Mouse (Mus musculus): ENCODE results near the gene Afg1l.
A peak's percentile ranks its signal among the peaks of the same experiment; 100 is the strongest.

Gene Afg1l

GRCm38 (mm10) chr10:42293877-42294276 is 184.5 kb downstream of the Afg1l start:
- no peak for DNase-seq

- peak; percentile 92 for DNase-seq
Measured at GRCm38 (mm10) chr10:42291360-42291759, 187.0 kb downstream of the Afg1l start.

GRCm38 (mm10) chr10:42287666-42288065 is 190.7 kb downstream of the Afg1l start:
- no peak for DNase-seq

- DNase-seq, result no peak
Measured at GRCm38 (mm10) chr10:42278307-42278850, 200.0 kb downstream of the Afg1l start.

GRCm38 (mm10) chr10:42277476-42278306 is 200.7 kb downstream of the Afg1l start:
- peak; percentile 98 for DNase-seq

GRCm38 (mm10) chr10:42276507-42277345 is 201.6 kb downstream of the Afg1l start, which contains the start of gene Foxo3:
Gene Foxo3, minus strand, starts transcription at chr10:42276755.
- peak; percentile 90 for DNase-seq

- DNase-seq, result peak; percentile 62
Measured at GRCm38 (mm10) chr10:42275871-42276501, 202.4 kb downstream of the Afg1l start.

- peak; percentile 80 for DNase-seq
Measured at GRCm38 (mm10) chr10:42275401-42275870, 202.9 kb downstream of the Afg1l start.

GRCm38 (mm10) chr10:42274712-42275400 is 203.5 kb downstream of the Afg1l start:
- peak; percentile 73 for DNase-seq

- DNase-seq, result peak; percentile 64
Measured at GRCm38 (mm10) chr10:42273760-42274691, 204.3 kb downstream of the Afg1l start.

GRCm38 (mm10) chr10:42273403-42273759 is 205.0 kb downstream of the Afg1l start:
- no peak for DNase-seq

GRCm38 (mm10) chr10:42271454-42272230 is 206.7 kb downstream of the Afg1l start:
- DNase-seq, result peak; percentile 32

GRCm38 (mm10) chr10:42270277-42271083 is 207.9 kb downstream of the Afg1l start:
- DNase-seq, result peak; percentile 45

- peak; percentile 71 for DNase-seq
Measured at GRCm38 (mm10) chr10:42269281-42270025, 208.9 kb downstream of the Afg1l start.

GRCm38 (mm10) chr10:42267811-42268545 is 210.4 kb downstream of the Afg1l start:
- no peak for DNase-seq

- no peak for DNase-seq
Measured at GRCm38 (mm10) chr10:42265021-42265689, 213.2 kb downstream of the Afg1l start.

GRCm38 (mm10) chr10:42264195-42264594 is 214.2 kb downstream of the Afg1l start:
- DNase-seq, result no peak
